Mouse (Mus musculus): Measurements from ENCODE around the gene Has3. TPM values are rescaled to one million over a fixed set of nuclear protein-coding genes. Genes with fewer than 3 reads are reported as not detected.
"Not testable (repeated sequence)": the region's sequence is repeated elsewhere in the genome, so short reads cannot be mapped to it uniquely, and the experiment has no call there.

Gene Has3
- total RNA-seq (2021): 0.83 and 1.0 TPM in 2 replicates
- long read RNA-seq, experiment 1: 0 reads
- long read RNA-seq, experiment 2, partial matches to known transcripts: 0 of 1 reads
- long read RNA-seq, experiment 2, other reads (novel, unspliced or antisense): 1 of 1 reads

- DNase-seq: no peak
Measured at GRCm38 (mm10) chr8:106870051-106870450, at the start of gene Has3. Gene Has3, plus strand, starts transcription at chr8:106870242.

- no peak for DNase-seq
Measured at GRCm38 (mm10) chr8:106820553-106821515, 49.2 kb upstream of the Has3 start.

GRCm38 (mm10) chr8:106828921-106829320 is 41.1 kb upstream of the Has3 start:
- no peak for DNase-seq

- no peak for DNase-seq
Measured at GRCm38 (mm10) chr8:106829526-106830045, 40.5 kb upstream of the Has3 start.

- peak; percentile 12 for DNase-seq
Measured at GRCm38 (mm10) chr8:106834899-106835298, 35.1 kb upstream of the Has3 start.

- no peak for DNase-seq
Measured at GRCm38 (mm10) chr8:106836525-106836924, 33.5 kb upstream of the Has3 start.

- DNase-seq: no peak
Measured at GRCm38 (mm10) chr8:106838803-106839202, 31.2 kb upstream of the Has3 start.

GRCm38 (mm10) chr8:106839209-106840001 is 30.6 kb upstream of the Has3 start:
- DNase-seq: peak; percentile 7

- no peak for DNase-seq
Measured at GRCm38 (mm10) chr8:106850034-106850433, 20.0 kb upstream of the Has3 start.

GRCm38 (mm10) chr8:106854534-106855241 is 15.4 kb upstream of the Has3 start:
- DNase-seq: peak; percentile 61

GRCm38 (mm10) chr8:106855242-106855562 is 14.8 kb upstream of the Has3 start:
- DNase-seq: peak; percentile 46

- DNase-seq: no peak
Measured at GRCm38 (mm10) chr8:106862845-106863244, 7.2 kb upstream of the Has3 start.

GRCm38 (mm10) chr8:106865354-106865753 is 4.7 kb upstream of the Has3 start:
- DNase-seq: no peak

- DNase-seq: peak; percentile 82
Measured at GRCm38 (mm10) chr8:106870537-106871327, 690 bp downstream of the Has3 start.

GRCm38 (mm10) chr8:106871328-106871926 is 1.4 kb downstream of the Has3 start:
- DNase-seq: no peak

GRCm38 (mm10) chr8:106871931-106872371 is 1.9 kb downstream of the Has3 start:
- DNase-seq: peak; percentile 79

GRCm38 (mm10) chr8:106872454-106873034 is 2.5 kb downstream of the Has3 start:
- no peak for DNase-seq

- no peak for DNase-seq
Measured at GRCm38 (mm10) chr8:106880121-106880707, 10.2 kb downstream of the Has3 start.

GRCm38 (mm10) chr8:106884094-106884493 is 14.1 kb downstream of the Has3 start:
- DNase-seq: not testable (repeated sequence)

Measured in adrenal gland, postnatal 14 days (tissue).